Mouse (Mus musculus): ENCODE results near the gene Gpr160.
"Not testable (repeated sequence)": the region's sequence is repeated elsewhere in the genome, so short reads cannot be mapped to it uniquely, and the experiment has no call there.

Gpr160 gene

DNA sequence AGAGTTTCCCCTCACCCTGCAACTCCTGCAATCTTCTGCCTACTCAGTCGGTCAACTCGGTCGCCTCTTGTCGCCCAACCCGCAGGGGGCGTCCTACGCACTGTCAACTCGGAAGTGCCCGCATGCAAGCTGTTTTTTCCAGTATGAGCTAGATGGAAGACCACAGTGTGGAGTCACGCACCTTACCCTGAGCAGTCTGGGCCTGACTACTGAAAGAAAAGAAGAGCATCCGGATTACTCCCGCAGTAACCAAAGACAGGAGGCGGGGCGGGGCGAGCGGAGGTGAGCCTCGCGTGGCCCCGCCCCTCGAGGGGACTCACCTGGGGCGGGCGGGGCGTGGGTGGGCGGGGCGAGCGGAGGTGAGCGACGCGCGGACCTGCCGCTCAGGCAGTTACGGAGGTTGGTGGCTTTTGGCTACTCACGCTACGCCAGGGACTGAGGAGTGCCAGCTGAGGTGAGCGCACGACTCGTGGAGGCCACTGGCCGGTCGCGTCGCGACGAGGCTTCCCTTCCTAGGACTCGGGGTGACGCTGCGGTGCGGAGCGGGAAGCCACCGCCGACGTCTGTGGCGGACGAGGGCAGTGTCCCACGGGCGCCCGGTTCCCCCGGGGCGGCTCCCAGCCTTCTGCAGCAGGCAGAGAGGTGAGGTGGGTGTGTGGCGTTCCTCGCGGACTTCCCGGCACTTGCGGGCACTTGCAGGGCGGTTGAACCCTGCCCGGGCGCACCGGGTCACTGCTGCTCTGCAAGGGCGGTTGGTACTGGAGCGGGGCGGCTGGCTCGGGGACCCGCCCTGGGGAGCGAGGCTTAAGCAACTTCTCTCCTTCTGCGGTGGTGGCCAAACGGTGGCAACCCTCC, at the start of gene Gpr160:
TSS of gene Gpr160 (plus strand) at position 347 of the 855 bp plus-strand sequence.
- peak; percentile 43 for DNase-seq

DNA sequence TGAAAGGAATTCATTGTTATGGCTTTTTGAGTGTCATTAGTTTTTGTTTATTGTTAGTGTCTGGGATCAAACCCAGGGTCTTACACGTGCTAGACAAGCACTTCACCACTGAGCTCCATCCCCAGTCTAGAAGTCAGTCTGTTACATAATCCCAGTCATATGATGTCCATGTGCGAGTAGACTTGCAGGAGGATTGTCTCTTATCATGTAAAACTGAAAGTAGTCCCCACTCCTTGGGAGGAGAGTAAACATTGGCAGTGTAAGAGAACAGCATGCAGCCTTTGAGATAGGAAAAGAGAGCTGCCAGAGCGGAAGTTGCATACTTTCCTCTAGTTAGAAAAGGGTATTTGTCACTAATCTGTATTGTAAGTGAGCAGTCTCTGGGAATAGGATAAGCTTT, 42.9 kb upstream of the Gpr160 start:
- no peak for DNase-seq

DNA sequence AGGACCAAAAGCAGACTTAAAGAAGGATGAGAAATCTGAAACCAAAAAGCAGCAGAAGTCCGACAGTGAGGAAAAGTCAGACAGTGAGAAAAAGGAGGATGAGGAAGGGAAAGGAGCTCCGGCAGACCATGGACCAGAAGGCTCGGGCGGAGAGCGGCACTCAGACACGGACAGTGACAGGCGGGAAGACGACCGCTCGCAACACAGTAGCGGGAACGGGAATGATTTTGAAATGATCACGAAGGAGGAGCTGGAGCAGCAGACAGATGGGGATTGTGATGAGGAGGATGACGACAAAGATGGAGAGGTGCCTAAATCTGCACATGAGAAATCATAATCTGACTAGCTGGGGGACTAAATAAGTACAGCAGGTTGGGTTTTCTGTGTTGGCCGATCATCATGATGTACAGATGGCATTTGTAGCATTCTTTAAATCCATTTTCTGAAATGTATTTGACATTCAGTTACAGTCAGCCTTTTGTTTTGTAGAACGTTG, 37.1 kb upstream of the Gpr160 start:
- DNase-seq = no peak

DNA sequence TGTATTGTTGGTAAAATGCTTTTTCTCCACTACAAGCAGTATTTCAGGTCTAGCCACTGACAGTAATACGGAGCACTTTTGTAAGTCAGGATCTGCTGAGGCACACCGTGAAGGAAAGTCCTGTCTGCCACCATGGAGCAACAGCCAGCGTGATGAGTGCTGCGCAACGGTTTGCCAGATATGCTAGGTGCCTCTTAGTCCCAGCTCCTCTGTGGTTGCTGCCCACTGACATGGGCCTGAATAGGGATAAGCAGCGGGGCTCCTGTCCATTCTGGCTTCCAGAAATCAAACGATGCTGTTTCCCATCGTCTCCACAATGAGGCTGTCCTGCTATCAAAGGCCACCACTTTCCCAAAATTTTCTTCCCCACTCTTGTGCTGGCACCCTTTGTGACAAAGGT, 33.6 kb upstream of the Gpr160 start:
- no peak for DNase-seq

DNA sequence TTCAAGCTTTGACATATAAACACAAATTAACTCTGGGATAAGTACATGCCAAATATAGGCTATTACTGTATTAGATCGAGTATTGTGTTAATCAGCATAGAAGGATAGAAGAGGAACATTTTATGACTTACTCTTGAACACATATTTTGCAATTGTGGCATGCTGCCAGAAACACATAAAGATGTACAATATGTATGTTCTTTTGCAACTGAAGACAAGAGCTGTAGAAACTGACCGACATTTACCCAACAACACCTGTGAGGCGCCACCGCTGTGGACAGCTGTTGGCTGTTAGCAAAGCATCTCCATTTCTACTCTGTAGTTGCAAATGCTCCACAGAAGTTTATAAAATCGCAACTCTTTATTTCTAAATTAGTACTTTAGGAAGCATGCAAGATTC, 29.7 kb upstream of the Gpr160 start:
- no peak for DNase-seq

DNA sequence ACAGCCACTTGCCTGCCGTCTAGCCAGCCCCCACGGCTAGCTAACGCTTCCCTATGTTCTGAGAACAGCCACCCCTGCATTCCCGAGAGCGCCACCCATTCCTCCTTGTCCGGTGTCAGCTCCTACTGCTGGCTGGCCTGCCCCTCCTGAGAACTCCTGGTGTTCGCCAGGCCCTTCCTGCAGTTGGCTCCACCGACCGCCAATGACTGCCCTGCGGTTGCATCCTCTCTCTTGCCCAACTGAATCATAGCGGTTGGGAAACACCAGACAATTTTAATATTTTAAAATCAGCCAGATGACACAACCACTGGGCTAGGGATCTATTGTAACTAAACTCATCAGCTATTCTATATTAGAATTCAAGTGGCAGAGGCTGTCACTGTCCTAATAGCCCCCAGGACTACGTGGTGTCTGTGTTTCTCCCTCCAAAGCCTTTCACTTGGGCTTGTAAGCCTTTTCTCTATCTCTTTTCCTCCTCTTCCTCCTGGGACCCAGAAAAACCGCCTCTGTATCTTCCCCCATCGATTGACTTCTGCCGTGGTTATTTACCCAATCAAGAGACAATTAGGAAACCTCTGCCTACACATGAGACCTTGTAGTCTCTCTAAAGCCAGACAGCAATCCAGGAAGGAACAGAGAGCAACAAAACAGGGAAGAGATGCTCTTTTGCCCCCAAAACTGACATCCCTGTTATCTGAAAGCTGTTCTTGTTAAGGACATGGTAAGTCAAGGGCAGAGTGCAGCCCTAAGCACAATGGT, 23.7 kb upstream of the Gpr160 start:
- DNase-seq = no peak

DNA sequence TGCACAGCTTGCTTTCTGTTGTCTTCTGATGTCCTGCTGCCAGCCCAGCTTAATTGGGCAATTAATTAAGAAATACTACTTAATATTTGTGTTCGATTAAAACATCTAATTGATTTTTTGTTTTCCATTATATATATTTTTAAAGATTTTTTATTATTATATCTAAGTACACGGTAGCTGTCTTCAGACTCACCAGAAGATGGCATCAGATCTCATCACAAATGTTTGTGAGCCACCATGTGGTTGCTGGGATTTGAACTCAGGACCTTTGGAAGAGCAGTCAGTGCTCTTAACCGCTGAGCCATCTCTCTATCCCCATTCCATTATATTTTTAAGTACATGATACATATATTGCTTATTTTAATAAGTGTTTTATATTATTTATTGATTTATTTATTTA, 22.5 kb upstream of the Gpr160 start:
- DNase-seq = no peak

DNA sequence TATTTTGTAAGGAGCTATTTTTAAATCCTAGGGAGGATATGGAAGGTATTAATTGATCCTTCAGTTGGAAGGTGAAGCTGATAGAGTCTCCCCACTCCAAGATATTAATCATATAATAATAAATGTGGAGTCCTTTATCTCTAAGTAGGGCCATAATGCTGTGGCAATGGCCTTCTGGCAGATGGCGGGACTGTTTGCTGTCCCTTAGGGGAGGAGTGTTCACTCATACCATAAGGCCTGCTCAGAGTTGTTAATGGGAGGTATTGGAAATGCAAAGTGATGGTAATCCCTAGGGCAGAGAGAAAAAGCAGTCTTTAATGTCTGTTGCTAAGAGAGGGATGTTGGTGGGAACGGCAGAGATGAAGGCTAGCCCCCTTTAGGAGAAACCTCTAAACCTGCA, 10.0 kb upstream of the Gpr160 start:
- DNase-seq = no peak

DNA sequence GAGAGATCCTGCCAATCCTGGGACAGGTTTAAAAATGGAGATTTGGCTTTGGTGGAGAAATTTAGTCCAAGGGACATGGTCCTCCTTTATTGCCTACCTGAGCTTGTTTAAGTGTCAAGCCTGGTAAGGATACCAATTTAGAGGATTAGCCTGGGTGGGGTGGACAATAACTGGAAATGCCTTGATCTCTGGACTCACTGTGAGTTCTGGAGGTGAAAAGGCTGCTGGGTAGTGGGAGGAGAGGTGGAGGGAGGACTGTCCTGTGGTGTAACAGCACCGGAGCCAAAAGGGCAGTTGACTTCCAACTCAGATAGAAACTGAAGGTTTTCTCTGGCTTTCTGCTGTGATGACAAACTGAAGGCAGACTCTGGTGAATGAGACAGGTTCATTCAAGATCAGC, 8.3 kb upstream of the Gpr160 start:
- no peak for DNase-seq

DNA sequence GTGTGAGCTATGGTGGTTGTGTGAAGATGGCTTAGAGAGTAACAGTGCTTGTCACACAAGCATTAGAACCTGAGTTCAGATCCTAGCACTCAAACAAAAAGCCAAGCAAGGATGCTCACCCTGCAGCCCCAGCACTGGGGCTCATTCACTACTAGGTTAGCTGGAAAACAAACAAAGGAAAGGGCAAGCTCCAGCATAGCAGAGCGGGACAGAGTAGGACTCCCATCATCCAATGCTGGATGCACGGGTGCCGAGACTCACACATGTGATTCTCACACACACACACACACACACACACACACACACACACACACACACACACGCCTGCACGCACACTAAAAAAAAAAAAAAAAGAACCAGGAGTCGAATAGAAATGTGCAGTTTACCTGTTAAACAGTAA, 4.3 kb upstream of the Gpr160 start:
- no peak for DNase-seq

DNA sequence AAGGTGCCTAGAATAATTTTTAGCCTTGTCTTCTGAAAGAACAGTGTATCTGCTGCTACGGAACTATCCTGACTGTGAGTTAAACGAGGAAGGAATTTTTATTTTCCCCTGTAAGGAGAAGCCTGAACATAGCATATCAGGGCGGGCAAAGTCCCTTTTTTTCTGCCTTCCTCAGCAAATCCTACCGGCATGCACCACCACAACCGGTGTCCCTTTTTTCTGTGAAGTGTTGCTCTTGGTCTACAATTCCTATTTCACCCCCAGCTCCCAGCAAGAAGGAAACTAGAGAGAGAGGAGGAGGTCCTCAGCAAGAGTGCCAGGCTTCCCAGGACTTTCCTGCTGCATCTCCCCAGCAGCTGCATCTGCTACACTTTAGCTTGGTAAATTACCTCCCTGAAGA, 2.2 kb upstream of the Gpr160 start:
- DNase-seq = no peak

DNA sequence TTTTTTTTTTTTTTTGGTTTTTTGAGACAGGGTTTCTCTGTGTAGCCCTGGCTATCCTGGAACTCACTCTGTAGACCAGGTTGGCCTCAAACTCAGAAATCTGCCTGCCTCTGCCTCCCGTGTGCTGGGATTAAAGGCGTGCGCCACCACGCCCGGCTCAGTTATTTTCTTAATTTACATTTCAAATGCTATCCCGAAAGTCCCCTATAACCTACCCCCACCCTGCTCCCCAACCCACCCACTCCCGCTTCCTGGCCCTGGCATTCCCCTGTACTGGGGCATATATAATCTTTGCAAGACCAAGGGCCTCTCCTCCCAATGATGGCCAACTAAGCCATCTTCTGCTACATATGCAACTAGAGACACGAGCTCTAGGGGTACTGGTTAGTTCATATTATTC, 3.8 kb downstream of the Gpr160 start:
- not testable (repeated sequence) for DNase-seq

DNA sequence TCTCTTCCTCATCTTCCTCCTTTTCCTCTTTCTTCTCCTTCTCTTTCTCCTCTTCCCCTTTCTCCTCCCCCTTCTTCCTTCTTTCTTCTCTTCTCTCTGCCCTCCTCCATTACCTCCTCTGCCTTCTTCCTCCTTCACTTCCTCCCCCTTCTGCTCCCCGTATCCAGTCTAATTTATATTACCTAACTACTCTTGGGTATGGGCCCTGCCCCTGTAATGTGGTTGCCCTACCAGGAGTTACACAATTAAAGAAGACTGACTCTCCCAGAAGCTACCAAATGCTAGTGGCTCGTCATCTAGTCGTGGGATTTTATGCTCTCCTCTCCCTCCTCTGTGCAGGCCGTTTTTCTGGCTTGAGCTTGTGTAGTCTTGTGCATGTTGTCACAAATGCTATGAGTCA, 5.0 kb downstream of the Gpr160 start:
- DNase-seq = no peak

DNA sequence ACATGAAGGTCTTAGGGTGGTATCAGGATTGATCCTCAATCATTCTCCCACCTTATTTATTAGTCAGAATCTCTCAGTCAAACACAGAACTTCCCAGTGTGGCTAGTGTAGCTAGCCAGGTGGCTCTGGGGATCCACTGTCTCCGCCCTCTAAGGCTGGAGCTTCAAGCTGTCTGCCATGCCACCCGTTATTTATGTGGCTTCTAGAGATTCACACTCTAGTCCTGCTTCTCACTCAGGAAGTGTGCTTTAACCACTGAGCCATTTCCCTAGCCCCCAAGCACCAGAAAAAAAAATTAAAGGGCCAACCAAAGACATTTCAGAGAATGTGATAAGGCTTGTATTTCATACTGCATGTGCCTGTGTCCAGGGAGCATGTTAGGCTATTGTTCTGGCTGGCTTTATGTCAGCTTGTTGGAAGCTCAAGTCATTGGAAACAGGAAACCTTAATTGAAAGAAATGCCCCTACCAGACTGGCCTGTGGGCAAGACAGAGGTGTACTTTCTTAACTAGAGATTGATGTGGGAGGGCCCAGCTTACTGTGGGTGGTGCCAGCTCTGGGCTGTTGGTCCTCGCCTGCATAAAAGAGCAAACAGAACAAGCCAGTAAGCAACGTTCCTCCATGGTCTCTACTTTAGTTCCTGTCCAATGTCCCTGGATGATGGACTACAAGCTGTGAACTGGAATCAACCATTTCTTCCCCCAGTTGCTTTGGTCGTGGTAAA, 8.1 kb downstream of the Gpr160 start:
- no peak for DNase-seq

DNA sequence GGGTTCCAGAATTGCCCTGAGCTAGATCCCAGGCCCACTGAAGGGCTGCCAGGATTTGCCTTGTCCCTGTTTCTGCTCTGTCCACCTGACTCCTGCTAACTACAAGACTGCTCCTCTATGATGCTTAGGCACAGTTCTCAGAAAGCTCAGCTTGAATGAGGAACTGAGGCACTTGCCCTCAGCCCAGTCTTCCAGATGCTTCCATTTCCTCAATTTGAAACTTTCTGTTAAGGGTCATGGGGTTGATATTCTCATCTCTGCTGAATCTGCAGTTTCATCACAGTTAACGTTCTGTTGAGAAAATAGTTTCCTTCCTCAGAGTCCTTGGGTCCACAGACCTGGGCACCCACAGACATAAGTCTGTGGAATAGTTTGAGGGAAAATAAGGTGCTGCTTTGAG, 8.9 kb downstream of the Gpr160 start:
- no peak for DNase-seq

DNA sequence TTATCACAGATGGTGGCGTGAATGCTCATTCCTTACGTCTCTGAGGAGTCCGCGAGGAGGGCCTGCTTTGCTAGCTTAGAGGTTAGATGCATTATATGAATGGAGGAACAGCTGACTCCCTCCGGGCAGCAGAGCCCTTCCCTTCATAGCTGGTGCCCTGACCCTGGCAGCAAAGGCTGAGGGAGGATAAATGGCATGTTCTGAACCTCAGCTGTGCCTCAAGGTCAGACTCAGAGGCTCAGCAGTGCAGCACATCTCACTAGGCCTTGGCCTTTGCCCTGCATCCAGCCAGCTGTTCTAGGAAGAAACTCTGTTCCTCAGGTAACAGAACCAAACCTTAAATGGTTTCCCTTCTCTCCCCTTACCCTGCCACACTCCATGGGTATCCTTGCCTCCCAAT, 12.4 kb downstream of the Gpr160 start:
- DNase-seq = no peak

DNA sequence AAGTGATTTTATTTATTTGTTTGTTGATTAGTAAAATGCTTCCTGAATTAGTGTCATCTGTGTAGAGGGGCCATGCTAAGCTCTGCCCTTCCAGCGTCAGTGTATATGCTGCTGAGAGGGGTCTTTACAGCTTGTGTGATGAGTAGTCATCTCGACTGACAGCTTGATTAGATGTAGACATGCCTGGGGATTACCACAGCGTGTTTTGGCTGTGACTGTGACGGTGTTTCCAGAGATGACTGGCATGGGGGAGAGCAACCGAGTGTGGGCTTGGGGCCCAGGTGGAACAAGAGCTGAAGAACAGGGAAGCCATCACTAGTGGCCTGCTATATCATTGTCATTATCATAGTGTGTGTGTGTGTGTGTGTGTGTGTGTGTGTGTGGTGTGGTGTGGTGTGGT, 12.9 kb downstream of the Gpr160 start:
- no peak for DNase-seq

DNA sequence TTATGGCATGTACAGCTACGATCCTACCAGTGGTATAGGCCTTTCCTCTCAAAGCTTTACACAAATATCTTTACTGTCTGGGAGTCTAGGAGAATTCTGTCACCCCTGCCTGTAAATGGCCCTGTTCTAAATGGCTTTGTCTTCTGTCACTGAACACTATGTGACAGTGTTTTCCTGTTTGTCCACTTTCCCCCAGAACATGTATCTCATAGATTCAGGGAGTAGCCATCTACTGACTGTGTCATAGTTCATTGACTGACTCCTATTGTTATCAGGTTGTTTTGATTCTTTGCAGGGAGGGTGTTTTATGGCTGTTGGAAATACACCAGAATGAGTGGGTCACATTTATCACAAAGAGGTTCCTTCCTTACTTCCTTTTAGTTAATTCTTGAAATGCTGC, 14.2 kb downstream of the Gpr160 start:
- DNase-seq = no peak

DNA sequence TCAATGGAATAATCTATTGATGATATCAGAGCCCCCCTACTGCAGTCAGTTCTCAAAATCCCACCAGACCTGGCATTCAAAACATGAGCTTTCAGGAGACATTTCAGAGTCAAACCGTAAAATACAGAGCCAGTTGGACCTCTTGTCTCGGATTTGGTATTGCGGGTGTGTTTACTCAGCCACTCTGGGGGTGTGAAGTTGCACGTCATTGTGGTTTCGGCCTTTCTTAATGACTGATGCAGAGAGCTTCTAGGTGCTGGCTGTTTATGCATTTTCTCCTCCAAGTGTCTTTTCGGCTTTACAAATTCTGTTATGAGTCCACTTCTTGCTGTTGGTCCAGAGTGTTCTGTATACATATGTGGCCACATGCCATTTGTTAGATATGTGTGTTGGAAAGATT, 21.0 kb downstream of the Gpr160 start:
- DNase-seq = no peak

DNA sequence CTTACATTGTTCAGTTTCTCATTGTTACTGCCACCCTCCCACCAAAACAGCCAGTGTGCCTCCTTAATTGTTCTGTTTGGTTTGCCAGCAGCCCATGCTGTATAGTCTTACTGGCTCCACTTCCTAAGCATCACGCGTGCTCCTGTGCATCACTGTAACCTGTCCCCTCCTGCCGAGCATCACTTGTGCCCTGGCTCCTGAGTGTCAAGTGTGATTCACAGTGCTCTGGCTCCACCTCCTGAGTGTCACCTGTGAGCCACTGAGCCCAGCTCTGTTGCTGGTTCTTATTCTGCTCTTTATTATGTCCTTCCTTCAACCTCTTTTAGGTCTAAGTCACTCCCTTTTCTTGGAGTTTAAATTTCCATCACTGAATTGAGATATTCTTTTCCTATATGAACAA, 31.7 kb downstream of the Gpr160 start:
- no peak for DNase-seq

DNA sequence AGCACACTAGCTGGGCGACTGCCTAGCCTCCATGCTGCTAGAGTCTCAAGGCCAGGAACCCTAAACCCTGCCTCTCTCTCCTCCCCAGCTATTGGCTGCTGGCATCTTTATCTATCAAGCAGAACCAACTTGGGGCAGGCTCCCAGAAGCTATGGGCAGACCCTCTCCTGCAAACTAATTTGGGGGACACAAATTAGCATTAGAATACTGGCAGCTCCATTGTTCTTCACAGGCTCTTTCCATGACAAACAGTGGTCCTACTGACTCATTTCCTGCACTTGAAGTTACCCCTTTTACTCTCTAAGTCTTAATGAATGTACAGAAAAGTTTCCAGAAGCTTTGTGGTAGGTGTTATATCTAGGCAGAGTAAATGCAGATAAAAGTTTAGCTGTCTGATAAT, 33.3 kb downstream of the Gpr160 start:
- no peak for DNase-seq

DNA sequence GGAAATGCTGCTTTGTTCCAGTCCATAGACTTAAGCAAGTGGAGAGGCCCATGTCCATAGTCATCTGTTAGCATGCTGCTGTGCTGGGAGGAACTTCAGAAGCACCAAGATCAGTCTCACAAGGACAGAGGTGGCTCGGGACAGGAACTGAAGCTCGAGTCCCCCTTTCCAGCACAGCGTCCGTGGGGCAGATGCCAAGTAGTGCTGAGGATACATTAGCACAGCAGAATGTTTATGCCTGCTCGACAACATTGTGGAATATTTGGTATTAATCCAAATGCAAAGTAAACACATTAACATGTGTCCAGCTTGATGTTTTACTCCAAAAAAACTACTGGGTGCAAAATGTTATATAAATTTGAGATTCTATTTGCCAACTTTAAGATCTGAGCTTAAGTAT, 41.0 kb downstream of the Gpr160 start:
- DNase-seq = no peak

DNA sequence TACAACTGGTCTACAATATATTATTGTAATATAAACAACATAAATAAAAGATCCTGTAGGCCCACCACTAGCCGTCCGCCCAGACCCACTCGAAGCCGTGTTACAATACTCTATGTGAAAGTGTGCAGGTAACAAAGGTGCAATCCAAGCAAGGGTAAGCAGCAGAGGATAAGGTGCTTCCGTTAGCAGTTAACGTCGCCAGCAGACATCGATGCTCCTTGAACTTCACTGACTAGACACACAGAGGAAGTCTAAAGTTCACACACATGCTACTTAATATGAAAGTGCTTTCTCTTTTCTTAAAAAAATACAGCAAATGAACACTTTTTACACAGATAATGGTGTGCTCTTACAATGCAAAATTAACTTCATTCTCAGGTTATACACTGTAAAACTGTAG, 43.7 kb downstream of the Gpr160 start:
- no peak for DNase-seq

DNA sequence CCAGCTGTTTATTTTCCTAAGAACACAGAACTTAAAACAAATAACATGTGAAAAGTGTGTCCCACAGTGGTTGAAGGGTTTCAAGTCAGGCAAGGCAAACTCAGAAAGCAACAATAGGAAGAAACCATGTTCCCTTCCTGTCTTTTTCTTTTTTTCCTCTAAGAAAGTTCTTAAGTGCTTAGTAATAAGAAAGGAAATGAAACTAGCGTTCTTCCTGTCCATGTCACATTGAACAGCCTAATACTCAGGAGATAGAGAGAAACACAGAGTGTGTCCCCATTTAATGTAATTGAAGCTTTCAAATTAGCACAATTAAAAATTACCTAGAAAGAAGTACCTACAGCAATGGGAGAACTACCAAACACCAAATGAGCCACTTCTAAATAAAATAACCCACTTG, 48.9 kb downstream of the Gpr160 start:
- no peak for DNase-seq

Data from right cerebral cortex, adult 18-20 months (tissue).